11 mouse cellular contexts compared by ENCODE assay signal in genomic region chr10:77225414-77225813, GRCm38 (mm10). TPM values are rescaled to one million over a fixed set of nuclear protein-coding genes. Genes with fewer than 3 reads are reported as not detected.
A peak's percentile ranks its signal among the peaks of the same experiment; 100 is the strongest.
DNase-seq lines count a peak whose midpoint lies in the region; ATAC-seq and TF ChIP-seq lines count a peak whose summit lies in the region.
"Had no signal": no experiment of that assay in that cellular context is flagged by ENCODE, and none has a peak within 500 bp of the region (broad histone marks: within the 10 kb centered on the region; RNA-seq: fewer than 3 reads in every experiment).

No protein-coding gene starts in this region.

- H3K9ac ChIP-seq in stomach, embryonic 15.5 days, result no peak overlapping the region
- H3K9ac ChIP-seq in stomach, postnatal 0 days (ENCODE audit: low read length), result no peak overlapping the region
- no peak overlapping the region for H3K9ac ChIP-seq in liver, adult 2 months (ENCODE audit: low read depth, low read length)
- H3K9ac ChIP-seq: midbrain, embryonic 15.5 days had no signal

- H3K4me3 ChIP-seq in stomach, embryonic 15.5 days (replicated peaks), result no peak overlapping the region
- H3K4me3 ChIP-seq in stomach, postnatal 0 days (ENCODE audit: low read depth, low read length), result no peak overlapping the region
- no peak overlapping the region for H3K4me3 ChIP-seq in liver, adult 2 months (ENCODE audit: insufficient read depth, low read depth, low read length)
- H3K4me3 ChIP-seq: midbrain, embryonic 15.5 days had no signal

- ATAC-seq in stomach, embryonic 15.5 days (ENCODE audit: insufficient read depth, low FRiP score, low read depth), result peak; percentile 47; the same call in 1 of the 2 replicates
- no peak for ATAC-seq in stomach, postnatal 0 days (ENCODE audit: low FRiP score, low TSS enrichment)
- ATAC-seq: inflammation-experienced regulatory T-cells, adult 6 months; midbrain, embryonic 15.5 days had no signal

- H3K79me2 ChIP-seq in liver, adult 2 months (ENCODE audit: control insufficient read depth, insufficient read depth, low read length), result no peaks in the 10 kb centered on the region

- H3K27me3 ChIP-seq in stomach, embryonic 15.5 days (replicated peaks), result no peaks in the 10 kb centered on the region
- H3K27me3 ChIP-seq in stomach, postnatal 0 days (ENCODE audit: control insufficient read depth, insufficient read depth, low read length), result no peaks in the 10 kb centered on the region
- H3K27me3 ChIP-seq in liver, adult 2 months (ENCODE audit: control insufficient read depth, insufficient read depth, low read length), result no peaks in the 10 kb centered on the region
- H3K27me3 ChIP-seq: midbrain, embryonic 15.5 days had no signal

- no peak overlapping the region for H3K27ac ChIP-seq in stomach, embryonic 15.5 days
- no peak overlapping the region for H3K27ac ChIP-seq in stomach, postnatal 0 days (replicated peaks)
- no peak overlapping the region for H3K27ac ChIP-seq in liver, adult 2 months (replicated peaks; ENCODE audit: insufficient read depth, low read depth, low read length)
- H3K27ac ChIP-seq: midbrain, embryonic 15.5 days had no signal

- no peak for TF ChIP-seq POLR2A in liver, adult 2 months (IDR thresholded peaks at IDR 0.05; ENCODE audit: extremely low read depth, insufficient read depth, low read length)

- DNase-seq in embryo, embryonic 11 days, result peak; percentile 35
- no peak for DNase-seq in embryo, embryonic 10.5 days (ENCODE audit: low spot score)
- DNase-seq in stomach, postnatal 0 days (ENCODE audit: low spot score), result no peak
- DNase-seq in liver, adult 2 months (ENCODE audit: extremely low read depth, low read depth, low spot score), result peak; percentile 10
- DNase-seq in retina, postnatal 1 day, result peak; percentile 46
- DNase-seq in cerebellum, adult 8-10 months, result no peak
- no peak for DNase-seq in adrenal gland, adult 2 months
- DNase-seq: cerebellum, adult 9-11 months had no signal

- no peak for TF ChIP-seq EP300 in stomach, postnatal 0 days (optimal IDR thresholded peaks at IDR 0.05)

- H3K4me1 ChIP-seq in stomach, embryonic 15.5 days, result no peaks in the 10 kb centered on the region
- no peaks in the 10 kb centered on the region for H3K4me1 ChIP-seq in stomach, postnatal 0 days (replicated peaks; ENCODE audit: control insufficient read depth, insufficient read depth)
- H3K4me1 ChIP-seq in liver, adult 2 months (ENCODE audit: control insufficient read depth, insufficient read depth, low read length), result peaks cover 4% of the 10 kb centered on the region; the same call in 1 of the 2 replicates
- H3K4me1 ChIP-seq: midbrain, embryonic 15.5 days had no signal

- no peaks in the 10 kb centered on the region for H3K9me3 ChIP-seq in stomach, embryonic 15.5 days
- H3K9me3 ChIP-seq in stomach, postnatal 0 days (ENCODE audit: control insufficient read depth, low read length), result no peaks in the 10 kb centered on the region
- H3K9me3 ChIP-seq: midbrain, embryonic 15.5 days had no signal

- no peak for TF ChIP-seq CTCF in stomach, postnatal 0 days (IDR thresholded peaks at IDR 0.05; ENCODE audit: low read depth)
- TF ChIP-seq CTCF in liver, adult 2 months (IDR thresholded peaks at IDR 0.05; ENCODE audit: low read depth, low read length), result no peak

- WGBS in stomach, embryonic 15.5 days, result 27% methylated on average over 9 of the region's 9 CpGs
- WGBS in stomach, postnatal 0 days, result 26% methylated on average over 9 of the region's 9 CpGs
- 55% methylated on average over 9 of the region's 9 CpGs for WGBS in liver, adult 2 months

- no peak overlapping the region for H3K4me2 ChIP-seq in stomach, embryonic 15.5 days
- no peak overlapping the region for H3K4me2 ChIP-seq in stomach, postnatal 0 days (replicated peaks; ENCODE audit: low read depth)
- H3K4me2 ChIP-seq: midbrain, embryonic 15.5 days had no signal

- H3K36me3 ChIP-seq in stomach, embryonic 15.5 days, result no peaks in the 10 kb centered on the region
- H3K36me3 ChIP-seq in stomach, postnatal 0 days (ENCODE audit: control insufficient read depth, insufficient read depth, low read length), result no peaks in the 10 kb centered on the region
- H3K36me3 ChIP-seq in liver, adult 2 months (ENCODE audit: control insufficient read depth, insufficient read depth, low read length), result no peaks in the 10 kb centered on the region
- H3K36me3 ChIP-seq: midbrain, embryonic 15.5 days had no signal

RNA-seq across cellular contexts. Expression of gene Pofut2, which starts 33.6 kb away (rescaled TPM):
- polyA plus RNA-seq in stomach, embryonic 15.5 days (2015; fragmentation: Nextera tagmentation; extraction: Ambion mirVana), result 117 and 124 TPM in 2 replicates
- polyA plus RNA-seq in stomach, postnatal 0 days (2015; fragmentation: Nextera tagmentation; extraction: Ambion mirVana), result 50.7 and 54.0 TPM in 2 replicates
- 6.9 and 9.5 TPM in 2 replicates for total RNA-seq in liver, adult 2 months (2014; rRNA removed)
- 16.4 and 23.0 TPM in 2 replicates for polyA plus RNA-seq in liver, adult 2 months (2012; rRNA removed)
- total RNA-seq in adrenal gland, adult 2 months (2021), result 10 to 100 TPM; 73.0 to 87.9 TPM
- polyA plus RNA-seq in adrenal gland, adult 2 months (2012; rRNA removed), result 107 and 117 TPM in 2 replicates

RNA-seq across cellular contexts. Expression of gene Col18a1, which starts 59.1 kb away (rescaled TPM):
- polyA plus RNA-seq in stomach, embryonic 15.5 days (2015; fragmentation: Nextera tagmentation; extraction: Ambion mirVana), result 70.3 and 79.2 TPM in 2 replicates
- 26.3 and 26.6 TPM in 2 replicates for polyA plus RNA-seq in stomach, postnatal 0 days (2015; fragmentation: Nextera tagmentation; extraction: Ambion mirVana)
- 260 and 348 TPM in 2 replicates for total RNA-seq in liver, adult 2 months (2014; rRNA removed)
- polyA plus RNA-seq in liver, adult 2 months (2012; rRNA removed), result 452 and 472 TPM in 2 replicates
- total RNA-seq in adrenal gland, adult 2 months (2021), result 10 to 100 TPM; 26.7 to 40.0 TPM
- polyA plus RNA-seq in adrenal gland, adult 2 months (2012; rRNA removed), result 75.8 and 78.8 TPM in 2 replicates

Comparison
In these comparisons a context has a peak if more than half of its experiments do, and no peak if none do; other contexts are left out.
1. DNase-seq: peak in embryo, embryonic 11 days (single experiment), liver, adult 2 months (single experiment) and retina, postnatal 1 day (single experiment); none in embryo, embryonic 10.5 days (single experiment), stomach, postnatal 0 days (single experiment), cerebellum, adult 8-10 months (single experiment) and adrenal gland, adult 2 months (single experiment).